Mouse (Mus musculus): ENCODE results near the gene Otud7a. TPM values are rescaled to one million over a fixed set of nuclear protein-coding genes. Genes with fewer than 3 reads are reported as not detected.

The Otud7a gene
- total and polyA plus RNA-seq, 2 experiments from 2014 or later = not detected

- no peaks in the 10 kb centered on the region for H3K9me3 ChIP-seq (replicated peaks; ENCODE audit: control insufficient read depth, low read length)
- H3K4me2 ChIP-seq (ENCODE audit: low read depth, low read length) = no peak overlapping the region
- no peaks in the 10 kb centered on the region for H3K36me3 ChIP-seq (replicated peaks; ENCODE audit: control insufficient read depth, insufficient read depth, low read length)
- no peak overlapping the region for H3K27ac ChIP-seq (ENCODE audit: low read depth)
- ATAC-seq (ENCODE audit: insufficient read depth, low read depth) (no peak), DNase-seq (ENCODE audit: low spot score) (no peak)
- H3K9ac ChIP-seq (replicated peaks; ENCODE audit: low read depth, low read length) = no peak overlapping the region
- H3K4me3 ChIP-seq (ENCODE audit: low read depth, low read length) = no peak overlapping the region
- H3K4me1 ChIP-seq (ENCODE audit: control insufficient read depth, insufficient read depth) = no peaks in the 10 kb centered on the region
- no peaks in the 10 kb centered on the region for H3K27me3 ChIP-seq (ENCODE audit: control insufficient read depth, insufficient read depth, low read length)
- WGBS = 63% methylated on average over 3 of the region's 3 CpGs
- TF ChIP-seq CTCF (IDR thresholded peaks at IDR 0.05; ENCODE audit: low read depth) (no peak), EP300 (IDR thresholded peaks at IDR 0.05; ENCODE audit: low read depth) (no peak)
Measured at GRCm38 (mm10) chr7:63592061-63592460, 147.5 kb downstream of the Otud7a start.

- WGBS = 48% methylated on average over 1 of the region's 1 CpGs
- Histone ChIP-seq H3K4me3 (ENCODE audit: low read depth, low read length) (no peak overlapping the region), H3K36me3 (replicated peaks; ENCODE audit: control insufficient read depth, insufficient read depth, low read length) (no peaks in the 10 kb centered on the region), H3K27me3 (ENCODE audit: control insufficient read depth, insufficient read depth, low read length) (no peaks in the 10 kb centered on the region), H3K27ac (ENCODE audit: low read depth) (no peak overlapping the region), H3K9ac (replicated peaks; ENCODE audit: low read depth, low read length) (no peak overlapping the region), H3K9me3 (replicated peaks; ENCODE audit: control insufficient read depth, low read length) (no peaks in the 10 kb centered on the region), H3K4me1 (ENCODE audit: control insufficient read depth, insufficient read depth) (no peaks in the 10 kb centered on the region), H3K4me2 (ENCODE audit: low read depth, low read length) (no peak overlapping the region)
- ATAC-seq (ENCODE audit: insufficient read depth, low read depth) (no peak), DNase-seq (ENCODE audit: low spot score) (no peak)
- TF ChIP-seq CTCF (IDR thresholded peaks at IDR 0.05; ENCODE audit: low read depth) (no peak), EP300 (IDR thresholded peaks at IDR 0.05; ENCODE audit: low read depth) (no peak)
Measured at GRCm38 (mm10) chr7:63604827-63605226, 160.3 kb downstream of the Otud7a start.

GRCm38 (mm10) chr7:63617018-63617417 lies 172.5 kb downstream of the Otud7a start:
- Histone ChIP-seq H3K27ac (ENCODE audit: low read depth) (no peak overlapping the region), H3K4me3 (ENCODE audit: low read depth, low read length) (no peak overlapping the region), H3K9ac (replicated peaks; ENCODE audit: low read depth, low read length) (no peak overlapping the region), H3K4me1 (ENCODE audit: control insufficient read depth, insufficient read depth) (no peaks in the 10 kb centered on the region), H3K4me2 (ENCODE audit: low read depth, low read length) (no peak overlapping the region), H3K9me3 (replicated peaks; ENCODE audit: control insufficient read depth, low read length) (no peaks in the 10 kb centered on the region), H3K27me3 (ENCODE audit: control insufficient read depth, insufficient read depth, low read length) (no peaks in the 10 kb centered on the region), H3K36me3 (replicated peaks; ENCODE audit: control insufficient read depth, insufficient read depth, low read length) (no peaks in the 10 kb centered on the region)
- no peak for DNase-seq (ENCODE audit: low spot score)
- 70% methylated on average over 3 of the region's 3 CpGs for WGBS
- no peak for ATAC-seq (ENCODE audit: insufficient read depth, low read depth)
- TF ChIP-seq EP300 (IDR thresholded peaks at IDR 0.05; ENCODE audit: low read depth) = no peak
- TF ChIP-seq CTCF (IDR thresholded peaks at IDR 0.05; ENCODE audit: low read depth) = no peak

GRCm38 (mm10) chr7:63620776-63621340 lies 176.3 kb downstream of the Otud7a start:
- H3K36me3 ChIP-seq (replicated peaks; ENCODE audit: control insufficient read depth, insufficient read depth, low read length) = no peaks in the 10 kb centered on the region
- H3K4me1 ChIP-seq (ENCODE audit: control insufficient read depth, insufficient read depth) = no peaks in the 10 kb centered on the region
- no peak for TF ChIP-seq EP300 (IDR thresholded peaks at IDR 0.05; ENCODE audit: low read depth)
- TF ChIP-seq CTCF (IDR thresholded peaks at IDR 0.05; ENCODE audit: low read depth) = no peak
- DNase-seq (ENCODE audit: low spot score) (no peak), ATAC-seq (ENCODE audit: insufficient read depth, low read depth) (no peak)
- H3K9ac ChIP-seq (replicated peaks; ENCODE audit: low read depth, low read length) = no peak overlapping the region
- no peaks in the 10 kb centered on the region for H3K9me3 ChIP-seq (replicated peaks; ENCODE audit: control insufficient read depth, low read length)
- 80% methylated on average over 5 of the region's 5 CpGs for WGBS
- H3K4me3 ChIP-seq (ENCODE audit: low read depth, low read length) = no peak overlapping the region
- no peak overlapping the region for H3K27ac ChIP-seq (ENCODE audit: low read depth)
- no peak overlapping the region for H3K4me2 ChIP-seq (ENCODE audit: low read depth, low read length)
- H3K27me3 ChIP-seq (ENCODE audit: control insufficient read depth, insufficient read depth, low read length) = no peaks in the 10 kb centered on the region

GRCm38 (mm10) chr7:63637651-63638050 lies 193.1 kb downstream of the Otud7a start:
- H3K27me3 ChIP-seq (ENCODE audit: control insufficient read depth, insufficient read depth, low read length) = no peaks in the 10 kb centered on the region
- no peaks in the 10 kb centered on the region for H3K36me3 ChIP-seq (replicated peaks; ENCODE audit: control insufficient read depth, insufficient read depth, low read length)
- H3K27ac ChIP-seq (ENCODE audit: low read depth) = no peak overlapping the region
- no peak for ATAC-seq (ENCODE audit: insufficient read depth, low read depth)
- TF ChIP-seq CTCF (IDR thresholded peaks at IDR 0.05; ENCODE audit: low read depth) = no peak
- TF ChIP-seq EP300 (IDR thresholded peaks at IDR 0.05; ENCODE audit: low read depth) = no peak
- H3K9ac ChIP-seq (replicated peaks; ENCODE audit: low read depth, low read length) = no peak overlapping the region
- DNase-seq (ENCODE audit: low spot score) = no peak
- no peaks in the 10 kb centered on the region for H3K9me3 ChIP-seq (replicated peaks; ENCODE audit: control insufficient read depth, low read length)
- H3K4me2 ChIP-seq (ENCODE audit: low read depth, low read length) = no peak overlapping the region
- no peak overlapping the region for H3K4me3 ChIP-seq (ENCODE audit: low read depth, low read length)
- H3K4me1 ChIP-seq (ENCODE audit: control insufficient read depth, insufficient read depth) = no peaks in the 10 kb centered on the region
- 76% methylated on average over 3 of the region's 3 CpGs for WGBS

- no peak for TF ChIP-seq EP300 (IDR thresholded peaks at IDR 0.05; ENCODE audit: low read depth)
- no peak for TF ChIP-seq CTCF (IDR thresholded peaks at IDR 0.05; ENCODE audit: low read depth)
- WGBS = 52% methylated on average over 1 of the region's 1 CpGs
- H3K9me3 ChIP-seq (replicated peaks; ENCODE audit: control insufficient read depth, low read length) = no peaks in the 10 kb centered on the region
- H3K36me3 ChIP-seq (replicated peaks; ENCODE audit: control insufficient read depth, insufficient read depth, low read length) = no peaks in the 10 kb centered on the region
- no peak overlapping the region for H3K4me2 ChIP-seq (ENCODE audit: low read depth, low read length)
- H3K27me3 ChIP-seq (ENCODE audit: control insufficient read depth, insufficient read depth, low read length) = no peaks in the 10 kb centered on the region
- no peak overlapping the region for H3K27ac ChIP-seq (ENCODE audit: low read depth)
- H3K4me1 ChIP-seq (ENCODE audit: control insufficient read depth, insufficient read depth) = no peaks in the 10 kb centered on the region
- H3K4me3 ChIP-seq (ENCODE audit: low read depth, low read length) = no peak overlapping the region
- DNase-seq (ENCODE audit: low spot score) (no peak), ATAC-seq (ENCODE audit: insufficient read depth, low read depth) (no peak)
- no peak overlapping the region for H3K9ac ChIP-seq (replicated peaks; ENCODE audit: low read depth, low read length)
Measured at GRCm38 (mm10) chr7:63644002-63644401, 199.5 kb downstream of the Otud7a start.
